Mouse (Mus musculus) adrenal gland, adult (tissue): ENCODE measurements around the gene Slc35f3.

Source experiments
- DNase-seq, 2 experiments: peaks; one replicate each; pipeline ENCODE4 v3.0.0; 2022 to 2023; ENCODE audit warnings: low spot score in 1 of 2; ENCODE audit not compliant: inconsistent age in 2 of 2

Gene Slc35f3

GRCm38 (mm10) chr8:126298296-126299093, at the start of gene Slc35f3:
TSS of gene Slc35f3 (plus strand) at chr8:126298558.
- DNase-seq: peak; percentile 18 to 67

GRCm38 (mm10) chr8:126250486-126250885, 47.9 kb upstream of the Slc35f3 start:
- DNase-seq: no peak

DNA sequence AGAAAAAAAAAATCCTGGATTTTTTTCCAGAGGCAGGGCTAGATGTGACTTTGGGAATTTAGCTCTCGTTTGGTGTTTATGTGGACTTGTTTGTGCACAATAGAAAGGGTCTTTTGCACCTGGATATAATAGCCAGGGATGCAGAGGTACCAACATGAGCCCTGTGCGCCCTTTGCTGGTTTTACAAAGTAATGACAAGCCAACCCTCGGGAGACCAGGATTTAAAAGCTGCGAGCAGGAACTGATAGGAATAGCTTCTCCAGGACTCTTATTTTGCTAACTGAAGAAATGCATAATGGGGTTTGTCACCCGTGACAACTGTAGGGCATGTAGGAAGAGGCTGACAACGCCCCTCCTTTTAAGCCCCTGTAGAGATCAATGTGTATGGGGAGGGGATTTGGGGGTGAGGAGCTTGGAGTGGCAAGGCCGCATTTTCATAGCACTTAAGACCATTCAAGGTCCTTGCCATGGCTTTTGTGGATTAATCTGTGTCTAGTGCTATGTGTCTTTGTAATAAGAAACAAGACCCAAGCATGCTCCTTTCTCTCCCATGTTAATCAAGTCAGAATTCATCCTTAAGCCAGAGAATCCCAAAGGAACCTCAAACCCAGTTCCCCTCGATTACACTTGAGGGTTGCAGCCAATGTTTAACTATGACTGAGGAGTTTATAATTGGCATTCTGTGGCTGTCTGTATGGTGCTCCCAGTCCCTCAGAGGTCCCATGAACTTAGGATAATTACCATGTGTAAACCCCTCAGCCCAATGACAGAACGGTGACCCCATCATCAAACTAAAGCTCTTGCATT, 41.6 kb upstream of the Slc35f3 start:
- no peak for DNase-seq

DNA sequence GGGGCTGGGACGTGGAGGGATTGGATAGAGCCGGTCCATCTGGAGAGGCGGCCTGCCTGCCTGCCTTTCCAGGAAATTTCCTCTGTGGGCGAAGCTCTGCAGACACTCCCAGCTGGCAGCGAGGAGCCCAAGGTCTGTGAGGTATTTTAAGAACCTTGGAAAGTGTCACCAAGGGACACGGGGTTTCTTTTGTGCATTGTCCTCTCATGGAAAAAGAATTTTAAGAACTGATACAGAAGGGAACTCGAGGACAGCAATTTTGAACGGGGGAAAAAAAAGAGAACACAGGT, 41.0 kb upstream of the Slc35f3 start:
- no peak for DNase-seq

DNA sequence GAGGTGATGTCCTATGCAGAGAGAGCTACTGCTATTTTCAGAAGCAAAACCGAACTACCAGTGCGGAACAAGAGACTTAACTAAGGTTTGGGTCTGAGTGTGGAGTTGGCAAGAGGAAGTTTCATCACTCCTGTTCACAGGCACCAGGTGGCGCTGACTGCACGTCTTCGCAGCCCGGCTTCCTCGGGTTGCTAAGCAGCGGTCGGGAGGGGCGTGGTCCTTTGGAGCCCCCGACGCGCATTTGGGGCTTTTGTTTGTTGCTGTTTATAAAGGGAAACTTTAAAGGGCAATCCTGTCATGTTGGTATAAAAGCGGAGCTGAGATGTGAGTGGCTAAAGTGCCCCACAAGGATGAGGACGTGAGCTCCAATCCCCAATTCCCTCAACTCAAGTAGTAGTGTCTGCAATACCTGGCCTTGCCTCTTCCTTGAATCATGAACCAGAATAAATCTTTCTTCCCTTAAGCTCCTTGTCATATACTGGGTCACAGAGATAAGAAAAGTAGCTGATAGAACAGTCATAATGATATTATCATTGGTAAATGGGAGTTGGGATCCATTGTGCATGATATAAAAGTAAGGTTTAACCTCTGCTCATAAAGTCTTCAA, 40.1 kb upstream of the Slc35f3 start:
- peak; percentile 66 to 89 for DNase-seq

DNA sequence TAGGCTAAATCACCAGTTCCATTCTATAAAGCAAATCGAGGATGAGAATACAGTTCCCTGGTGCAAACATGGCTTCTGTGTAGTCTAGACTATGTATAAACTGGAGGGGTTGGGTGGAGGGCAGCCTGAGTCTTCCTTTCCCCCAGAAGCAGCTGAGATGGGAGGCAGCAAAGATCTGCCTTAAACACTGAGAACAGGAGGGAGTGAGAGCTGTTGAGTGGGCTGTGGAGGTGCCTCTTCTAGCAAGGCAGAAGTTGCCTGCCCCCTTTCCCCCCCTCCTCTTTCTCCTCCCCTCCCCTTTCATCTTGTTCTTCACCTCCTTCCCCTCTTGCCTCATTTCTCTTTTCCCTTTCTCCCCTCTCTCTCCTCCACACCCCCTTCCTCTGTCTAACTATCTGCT, 33.2 kb upstream of the Slc35f3 start:
- no peak for DNase-seq

GRCm38 (mm10) chr8:126267118-126267517, 31.2 kb upstream of the Slc35f3 start:
- DNase-seq: peak; percentile 20 to 76

GRCm38 (mm10) chr8:126269733-126270132, 28.6 kb upstream of the Slc35f3 start:
- DNase-seq: peak in 1 of 2 experiments; percentile 61

DNA sequence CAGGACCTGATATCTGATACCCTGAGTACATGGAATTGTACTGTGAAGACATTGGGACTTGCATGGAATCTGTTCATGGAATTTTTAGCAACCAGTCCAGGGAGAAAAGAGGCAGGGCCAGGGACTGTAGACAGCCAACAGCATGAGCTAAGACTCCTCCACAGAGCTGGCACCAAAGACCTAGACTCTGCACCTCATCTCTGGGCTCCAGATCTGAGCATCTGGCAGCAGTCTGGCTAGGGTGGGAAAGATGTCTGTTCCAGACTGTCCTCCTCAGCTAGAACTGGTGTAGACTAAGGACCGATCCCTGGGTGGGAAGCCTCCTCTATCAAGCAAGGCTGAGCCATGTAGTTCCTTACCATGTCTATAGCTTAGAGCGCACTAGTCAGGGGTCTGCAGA, 25.9 kb upstream of the Slc35f3 start:
- no peak for DNase-seq

- peak in 1 of 2 experiments; percentile 48 for DNase-seq
Measured at GRCm38 (mm10) chr8:126273066-126273465, 25.3 kb upstream of the Slc35f3 start.

DNA sequence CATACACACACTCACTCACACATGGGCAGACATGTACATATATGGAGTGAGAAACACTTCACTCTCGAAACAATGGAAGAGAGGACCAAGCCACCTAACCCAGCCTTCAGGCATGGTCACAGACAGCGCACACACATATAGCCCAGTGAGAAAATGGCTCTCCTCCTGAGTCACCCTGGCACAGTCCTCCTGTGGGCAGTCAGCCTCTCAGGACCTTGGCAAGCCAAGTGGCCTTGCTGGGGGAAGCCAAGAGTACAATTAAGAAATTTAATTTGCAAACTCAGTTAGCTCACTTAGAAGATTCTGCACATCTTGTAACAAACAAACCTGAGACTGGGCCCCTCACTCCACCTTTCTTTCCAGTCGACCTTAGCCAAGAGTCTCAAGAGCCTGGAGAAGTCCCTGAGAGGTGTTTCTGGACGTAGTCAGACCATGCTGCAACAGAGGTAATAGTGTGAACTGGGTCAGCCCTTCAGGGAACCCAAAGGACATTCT, 23.4 kb upstream of the Slc35f3 start:
- peak; percentile 77 to 92 for DNase-seq

- peak in 1 of 2 experiments; percentile 79 for DNase-seq
Measured at GRCm38 (mm10) chr8:126275886-126276285, 22.5 kb upstream of the Slc35f3 start.

DNA sequence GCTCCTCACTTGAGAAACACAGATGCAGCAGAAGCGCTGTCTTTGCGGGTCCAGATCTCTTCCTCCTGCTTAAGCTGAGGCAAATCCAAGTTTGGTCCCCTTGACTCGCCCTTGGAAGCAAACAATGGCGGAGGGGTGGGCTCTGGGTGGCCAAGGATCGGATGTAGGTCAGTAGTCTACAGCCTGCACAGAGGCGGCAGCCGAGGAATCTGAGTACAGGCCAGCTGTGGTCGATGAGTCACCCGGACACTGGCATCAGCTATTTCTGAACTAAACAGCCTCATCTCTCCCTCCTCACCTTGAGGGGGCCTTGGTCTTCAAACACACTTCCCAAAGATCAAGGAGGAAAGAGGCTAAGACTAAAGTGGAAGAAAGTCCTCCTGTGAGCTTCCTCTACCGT, 6.4 kb upstream of the Slc35f3 start:
- DNase-seq: peak; percentile 70 to 89

DNA sequence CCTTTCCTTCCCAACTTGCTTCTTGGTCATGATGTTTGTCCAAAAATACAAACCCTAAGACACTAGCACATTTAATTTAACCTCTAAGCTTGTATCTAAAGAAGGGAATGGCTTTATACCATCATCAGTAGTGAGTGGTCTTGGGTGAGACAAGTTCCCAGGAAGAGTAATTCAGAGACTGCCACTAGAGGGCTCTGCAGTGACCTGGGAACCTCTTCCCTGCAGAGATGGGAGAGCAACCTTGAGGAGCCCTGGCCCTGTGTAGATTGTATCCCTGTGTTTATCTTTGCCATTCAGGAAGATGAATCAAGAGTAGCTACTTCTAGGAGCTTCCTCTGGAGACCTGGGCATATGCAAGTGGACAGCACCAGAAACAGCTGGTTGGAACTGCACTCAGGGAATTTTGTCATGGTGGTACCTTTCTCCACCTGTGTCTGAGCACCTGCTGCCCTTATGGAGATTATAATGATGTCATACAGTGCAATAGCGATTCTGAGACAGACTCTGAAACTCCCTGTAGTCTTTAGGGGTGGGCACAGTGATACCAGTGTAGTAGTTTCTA, 993 bp upstream of the Slc35f3 start:
- peak; percentile 38 to 84 for DNase-seq

DNA sequence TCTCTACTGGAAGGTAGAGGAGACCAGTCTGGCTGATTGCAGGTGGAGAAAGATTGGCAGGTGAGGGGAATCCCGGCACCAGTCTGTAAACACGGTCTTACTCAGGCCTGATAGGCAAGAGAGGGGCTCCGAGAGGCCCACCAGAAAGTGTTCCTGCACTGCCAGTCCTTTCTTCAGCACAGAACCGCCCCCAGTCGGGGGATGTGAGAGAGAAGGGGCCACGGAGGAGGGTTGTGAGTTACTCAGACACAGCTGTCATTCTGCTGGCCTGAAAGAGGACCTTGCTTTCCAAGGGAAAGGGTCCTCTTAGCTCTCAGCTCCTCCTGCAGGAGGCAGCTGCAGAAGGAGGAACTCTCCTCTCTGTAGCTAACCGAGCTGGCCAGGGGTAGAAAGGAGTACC, 975 bp downstream of the Slc35f3 start:
- no peak for DNase-seq

DNA sequence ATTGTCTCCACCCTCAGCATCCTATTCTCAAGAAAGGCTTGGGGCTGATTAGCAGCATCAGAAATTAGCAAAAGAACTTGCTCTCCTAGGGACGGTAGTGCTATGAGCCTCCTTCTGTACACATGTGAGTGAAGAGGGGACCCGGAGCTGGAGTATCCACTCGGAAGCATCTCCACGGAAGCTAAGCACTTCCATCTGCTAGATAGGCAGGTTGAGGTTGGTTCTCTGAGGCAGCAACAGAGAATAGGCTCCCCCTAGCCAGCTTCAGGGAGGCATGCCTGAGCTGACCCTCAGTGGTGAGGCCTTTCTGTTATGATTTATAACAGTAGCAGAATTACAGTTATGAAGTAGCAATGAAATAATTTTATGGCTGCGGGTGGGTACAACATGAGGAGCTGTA, 2.0 kb downstream of the Slc35f3 start:
- no peak for DNase-seq

DNA sequence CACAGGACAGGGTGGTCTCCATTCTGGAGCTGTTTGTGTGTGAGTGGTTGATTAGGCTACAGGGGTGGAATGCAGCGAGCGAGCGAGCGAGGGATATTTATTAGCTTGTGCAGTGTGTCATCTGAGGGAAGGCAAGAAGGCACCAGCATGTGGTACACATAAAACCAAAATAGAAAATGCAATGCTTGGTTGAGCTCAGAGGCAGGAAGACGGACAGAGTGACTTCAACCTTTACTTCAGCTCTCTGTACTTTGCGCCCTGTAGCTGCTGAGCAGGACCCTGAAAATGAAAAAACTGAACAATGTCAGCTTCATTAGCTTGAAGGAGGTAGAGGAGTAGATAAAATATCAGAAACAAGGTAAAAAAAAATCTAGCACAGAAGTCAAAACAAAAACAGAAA, 3.2 kb downstream of the Slc35f3 start:
- DNase-seq: no peak

DNA sequence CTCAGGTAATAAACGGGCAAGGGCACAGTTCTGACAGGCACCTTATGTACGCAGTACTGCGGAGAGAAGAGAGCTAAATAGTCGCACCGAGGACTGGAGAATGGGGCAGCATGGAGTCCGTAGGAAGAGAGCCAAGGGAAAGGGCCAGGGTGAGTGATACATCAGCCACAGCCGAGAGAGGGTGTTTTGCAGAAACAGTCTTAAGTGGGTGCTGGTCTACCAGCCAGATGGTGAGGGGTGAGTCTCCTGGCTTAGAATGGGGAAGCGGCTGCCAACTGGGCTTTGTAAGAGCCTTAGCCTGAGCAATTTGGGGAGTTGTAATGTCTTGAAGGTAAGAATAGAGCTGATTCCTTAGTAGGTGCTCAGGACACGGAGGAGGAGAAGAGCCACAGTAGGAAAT, 8.8 kb downstream of the Slc35f3 start:
- no peak for DNase-seq

DNA sequence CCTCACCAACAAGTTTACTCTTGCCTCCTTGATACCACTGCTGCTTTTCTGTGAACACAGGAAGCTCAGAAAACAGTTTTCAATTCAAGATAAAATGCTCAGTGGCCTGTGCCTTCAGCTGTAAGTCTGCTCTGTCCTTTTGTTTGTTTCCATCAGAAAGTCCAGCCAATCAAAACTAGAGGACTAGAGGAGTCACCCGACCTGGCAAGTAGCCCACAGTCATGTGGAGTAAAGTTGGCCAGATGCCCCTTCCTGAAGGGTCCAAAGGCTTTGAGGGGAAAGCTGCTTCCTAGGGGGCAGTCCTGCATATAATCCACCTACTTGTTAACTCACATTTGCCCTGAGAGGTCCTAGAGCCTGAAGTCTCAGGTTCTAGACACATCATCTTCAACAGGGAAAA, 10.7 kb downstream of the Slc35f3 start:
- DNase-seq: peak; percentile 41 to 85

DNA sequence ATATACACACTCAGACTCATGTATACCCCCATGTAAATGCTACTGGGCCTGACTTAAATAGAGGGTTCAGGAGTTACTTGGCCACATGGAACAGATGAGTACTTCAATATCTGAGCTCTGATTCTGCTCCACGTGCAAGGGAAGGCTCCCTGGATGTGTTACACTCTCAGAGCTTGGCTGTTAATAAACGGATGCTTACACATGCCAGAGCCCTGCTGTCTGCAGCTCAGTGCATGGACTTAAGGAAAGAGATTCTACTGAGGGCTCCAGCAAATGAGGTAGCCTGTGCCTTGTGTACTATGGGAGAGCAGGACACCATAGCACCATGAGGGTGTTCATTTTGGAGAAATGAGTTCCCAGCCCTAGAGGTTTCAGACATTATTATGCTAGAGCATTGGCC, 26.6 kb downstream of the Slc35f3 start:
- no peak for DNase-seq

- no peak for DNase-seq
Measured at GRCm38 (mm10) chr8:126326136-126326535, 27.8 kb downstream of the Slc35f3 start.
